Mouse (Mus musculus) intestine, embryonic 14.5 days (tissue): ENCODE results near the gene Gm10100. TPM values are rescaled to one million over a fixed set of nuclear protein-coding genes. Genes with fewer than 3 reads are reported as not detected.
"Not testable (repeated sequence)": the region's sequence is repeated elsewhere in the genome, so short reads cannot be mapped to it uniquely, and the experiment has no call there.

Experiments used
- ATAC-seq: fragments of 200-750 bp; cut with Nextera tagmentation; replicated peaks from 2 replicates; pipeline ENCODE4 v1.8.0; 2017; ENCODE audit warnings: low read depth, moderate number of reproducible peaks, moderate TSS enrichment, moderate library complexity; ENCODE audit not compliant: low FRiP score, low TSS enrichment
- DNase-seq: peaks from one replicate; pipeline ENCODE4 v3.0.0-alpha.2; 2018; ENCODE audit warnings: low spot score
- H3K27ac ChIP-seq: fragments of 300-500 bp; sonication (generic); 2 replicates; pipeline ENCODE4 v1.5.1; 2014; ENCODE audit warnings: low read depth, mild to moderate bottlenecking, control low read depth
- H3K27me3 ChIP-seq: fragments of 300-500 bp; sonication (generic); replicated peaks from 2 replicates; pipeline ENCODE4 v1.6.1; 2014; ENCODE audit warnings: low read length, control low read depth; ENCODE audit not compliant: control insufficient read depth, insufficient read depth
- H3K36me3 ChIP-seq: fragments of 300-500 bp; sonication (generic); 2 replicates; pipeline ENCODE4 v1.6.1; 2014; ENCODE audit warnings: low read length, control low read depth; ENCODE audit not compliant: control insufficient read depth, insufficient read depth
- H3K4me1 ChIP-seq: fragments of 300-500 bp; sonication (generic); replicated peaks from 2 replicates; pipeline ENCODE4 v1.6.1; 2014; ENCODE audit warnings: low read length, control low read depth, mixed read lengths; ENCODE audit not compliant: control insufficient read depth, insufficient read depth
- H3K4me2 ChIP-seq: fragments of 300-500 bp; sonication (generic); 2 replicates; pipeline ENCODE4 v1.6.1; 2014; ENCODE audit warnings: low read length
- H3K4me3 ChIP-seq: fragments of 300-500 bp; sonication (generic); 2 replicates; pipeline ENCODE4 v1.5.1; 2014; ENCODE audit warnings: low read depth, low read length, control low read depth, mixed read lengths
- H3K9ac ChIP-seq: fragments of 300-500 bp; sonication (generic); 2 replicates; pipeline ENCODE4 v1.6.1; 2014; ENCODE audit warnings: mild to moderate bottlenecking, low read length
- H3K9me3 ChIP-seq: fragments of 300-500 bp; sonication (generic); 2 replicates; pipeline ENCODE4 v1.6.1; 2016; ENCODE audit warnings: low read length, control low read depth; ENCODE audit not compliant: control insufficient read depth
- WGBS: fragments of 180-500 bp; shearing (Covaris S2); extraction: QIAGEN DNeasy Blood & Tissue Kit; methylation state at CpG from one replicate; pipeline ENCODE4 v1.1.7; 2014; 5-methylcytosine and 5-hydroxymethylcytosine counted together
- polyA plus RNA-seq: library from polyadenylated mRNA; unstranded; fragments of >200 nt; fragmentation: Nextera tagmentation; extraction: Ambion mirVana; gene quantifications from 2 replicates; pipeline ENCODE4 v1.2.1, GENCODE M21; 2014

Gene Gm10100
- not detected in 2 replicates for polyA plus RNA-seq

DNA sequence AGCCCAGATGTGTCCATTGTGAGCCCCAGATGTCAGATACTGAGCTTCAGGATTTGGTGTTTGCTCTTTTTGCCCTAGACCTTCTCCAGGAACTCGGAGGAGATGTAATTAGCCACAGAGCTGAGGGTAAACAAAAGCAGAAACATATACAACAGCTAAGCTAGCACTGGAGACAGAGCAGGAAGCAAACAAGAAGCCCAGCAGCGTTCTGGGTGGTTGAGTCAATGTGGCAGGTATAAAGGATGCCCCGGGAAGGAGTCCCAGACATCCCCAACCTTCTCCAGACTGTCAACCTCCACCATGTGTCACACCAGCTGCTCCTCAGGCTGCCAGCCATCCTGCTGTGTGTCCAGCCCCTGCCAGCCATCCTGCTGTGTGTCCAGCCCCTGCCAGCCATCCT, at the start of gene Gm10100:
TSS of gene Gm10100 (plus strand) at position 301 of the 400 bp plus-strand sequence.
- no peak within 1 kb of the TSS for H3K27ac ChIP-seq
- 26% methylated on average over 3 of the region's 3 CpGs for WGBS
- no peak for DNase-seq
- no peak for ATAC-seq
- no peak within 1 kb of the TSS for H3K9ac ChIP-seq
- H3K27me3 ChIP-seq = no peaks in the 10 kb centered on the region
- no peaks in the 10 kb centered on the region for H3K9me3 ChIP-seq
- no peak within 1 kb of the TSS for H3K4me3 ChIP-seq
- H3K4me1 ChIP-seq = no peaks in the 10 kb centered on the region
- H3K36me3 ChIP-seq = no peaks in the 10 kb centered on the region
- H3K4me2 ChIP-seq = no peak within 1 kb of the TSS

GRCm38 (mm10) chr10:77677562-77677961, 48.7 kb upstream of the Gm10100 start:
- Histone ChIP-seq H3K36me3 (no peaks in the 10 kb centered on the region), H3K4me2 (peak overlapping the region; percentile 50), H3K27ac (no peak overlapping the region), H3K4me1 (peaks cover 5% of the 10 kb centered on the region; the same call in 1 of the 2 replicates), H3K9me3 (no peaks in the 10 kb centered on the region), H3K27me3 (peaks cover 29% of the 10 kb centered on the region), H3K9ac (no peak overlapping the region), H3K4me3 (peak overlapping the region; percentile 18)
- ATAC-seq (no peak), DNase-seq (no peak)
- under 1% methylated on average over 35 of the region's 35 CpGs for WGBS

DNA sequence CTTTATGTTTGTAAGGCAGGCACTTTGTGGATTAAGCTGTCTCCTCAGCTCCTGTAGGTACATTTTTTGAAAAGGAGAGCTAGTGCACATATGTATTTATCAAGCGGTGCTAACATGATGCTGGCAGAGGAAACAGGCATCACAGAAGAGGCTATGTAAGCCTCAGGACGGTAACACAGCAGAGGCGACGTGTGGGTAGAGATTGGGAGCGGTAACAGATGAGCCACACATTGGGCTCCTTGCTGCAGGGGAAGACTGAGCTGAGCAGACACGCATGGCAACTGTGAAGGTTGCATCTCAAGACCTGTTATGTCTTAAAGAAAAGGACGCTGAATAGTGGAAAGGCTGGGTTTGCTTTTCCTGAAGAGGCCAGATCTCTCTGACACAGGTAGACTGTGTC, 43.3 kb upstream of the Gm10100 start:
- H3K9me3 ChIP-seq = no peaks in the 10 kb centered on the region
- H3K4me3 ChIP-seq = no peak overlapping the region
- H3K4me1 ChIP-seq = peaks cover under 1% of the 10 kb centered on the region; the same call in 1 of the 2 replicates
- H3K27ac ChIP-seq = no peak overlapping the region
- WGBS = 77% methylated on average over 7 of the region's 7 CpGs
- H3K9ac ChIP-seq = no peak overlapping the region
- peaks cover 47% of the 10 kb centered on the region for H3K27me3 ChIP-seq
- H3K4me2 ChIP-seq = no peak overlapping the region
- DNase-seq (no peak), ATAC-seq (no peak)
- no peaks in the 10 kb centered on the region for H3K36me3 ChIP-seq

DNA sequence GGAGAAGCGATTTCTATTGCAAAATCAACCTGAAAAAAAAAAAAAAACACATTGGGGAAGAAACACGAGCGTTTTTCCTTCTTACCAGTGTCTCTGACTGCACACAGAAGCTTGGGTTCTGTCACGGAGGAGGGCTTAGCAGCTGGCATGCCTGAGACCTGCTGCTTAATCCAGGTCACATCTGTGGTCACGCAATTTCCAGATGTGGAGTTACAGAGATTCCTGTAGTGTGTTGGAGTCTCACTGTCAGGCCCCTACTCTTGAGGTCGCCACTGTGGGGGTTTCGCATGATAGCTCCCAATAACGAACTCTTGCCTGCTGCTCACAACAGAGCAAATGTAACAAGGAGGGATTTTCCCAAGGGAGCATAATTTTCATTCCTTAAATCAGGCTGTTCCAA, 42.1 kb upstream of the Gm10100 start:
- H3K27me3 ChIP-seq = peaks cover 36% of the 10 kb centered on the region
- no peaks in the 10 kb centered on the region for H3K9me3 ChIP-seq
- ATAC-seq (no peak), DNase-seq (no peak)
- no peak overlapping the region for H3K27ac ChIP-seq
- 32% methylated on average over 8 of the region's 8 CpGs for WGBS
- H3K4me2 ChIP-seq = no peak overlapping the region
- no peaks in the 10 kb centered on the region for H3K4me1 ChIP-seq
- H3K4me3 ChIP-seq = no peak overlapping the region
- no peaks in the 10 kb centered on the region for H3K36me3 ChIP-seq
- H3K9ac ChIP-seq = no peak overlapping the region

- H3K4me1 ChIP-seq = no peaks in the 10 kb centered on the region
- peaks cover 36% of the 10 kb centered on the region for H3K27me3 ChIP-seq
- ATAC-seq = peak; percentile 78
- no peaks in the 10 kb centered on the region for H3K9me3 ChIP-seq
- 4% methylated on average over 22 of the region's 22 CpGs for WGBS
- H3K4me2 ChIP-seq = no peak within 1 kb of the TSS; the same call in 1 of the 2 replicates
- no peak within 1 kb of the TSS for H3K27ac ChIP-seq
- no peaks in the 10 kb centered on the region for H3K36me3 ChIP-seq
- peak; percentile 60 for DNase-seq
- no peak within 1 kb of the TSS for H3K4me3 ChIP-seq
- no peak within 1 kb of the TSS for H3K9ac ChIP-seq
Observed at GRCm38 (mm10) chr10:77685895-77686664, 40.2 kb upstream of the Gm10100 start, which contains the start of gene Tspear. Tspear (plus strand) TSS chr10:77686569.

GRCm38 (mm10) chr10:77687021-77687420, 39.3 kb upstream of the Gm10100 start:
- peaks cover 36% of the 10 kb centered on the region for H3K27me3 ChIP-seq
- H3K9ac ChIP-seq = no peak overlapping the region
- H3K4me3 ChIP-seq = no peak overlapping the region
- WGBS = 25% methylated on average over 10 of the region's 10 CpGs
- no peak for ATAC-seq
- no peaks in the 10 kb centered on the region for H3K4me1 ChIP-seq
- H3K4me2 ChIP-seq = no peak overlapping the region
- no peaks in the 10 kb centered on the region for H3K36me3 ChIP-seq
- H3K27ac ChIP-seq = no peak overlapping the region
- H3K9me3 ChIP-seq = no peaks in the 10 kb centered on the region
- DNase-seq = no peak

DNA sequence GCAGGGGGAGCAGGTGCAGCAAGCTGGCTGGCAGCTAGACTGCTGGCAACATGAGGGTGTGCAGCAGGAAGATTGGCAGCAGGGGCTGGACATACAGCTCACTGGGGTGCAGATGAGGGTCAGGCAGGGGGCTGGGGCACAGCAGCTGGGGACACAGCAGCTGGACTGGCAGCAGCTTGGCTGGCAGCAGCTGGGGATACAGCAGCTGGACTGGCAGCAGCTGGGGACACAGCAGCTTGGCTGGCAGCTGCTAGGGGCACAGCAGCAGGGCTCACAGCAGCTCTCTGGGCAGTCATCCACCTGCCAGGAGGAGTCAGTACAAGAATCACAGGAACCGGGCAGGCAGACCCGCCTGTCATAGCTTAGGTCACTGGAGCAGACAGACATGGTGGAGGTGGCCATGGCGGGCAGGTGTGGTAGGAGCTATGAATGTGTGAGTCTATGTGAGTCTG, 35.9 kb upstream of the Gm10100 start, which contains the start of gene Gm19402:
TSS of gene Gm19402 (minus strand) at position 402 of the 452 bp plus-strand sequence.
- ATAC-seq, H3K9ac ChIP-seq, H3K4me3 ChIP-seq, H3K36me3 ChIP-seq, DNase-seq, H3K27ac ChIP-seq, H3K4me1 ChIP-seq, H3K4me2 ChIP-seq, H3K9me3 ChIP-seq: not testable (repeated sequence)
- H3K27me3 ChIP-seq = peaks cover 25% of the 10 kb centered on the region
- WGBS = 74% methylated on average over 3 of the region's 3 CpGs

GRCm38 (mm10) chr10:77697133-77697532, 29.2 kb upstream of the Gm10100 start, which contains the start of gene Gm9508:
Gm9508 (minus strand) TSS chr10:77697233.
- DNase-seq (no peak), ATAC-seq (no peak)
- Histone ChIP-seq H3K36me3 (no peaks in the 10 kb centered on the region), H3K4me3 (no peak within 1 kb of the TSS), H3K9me3 (no peaks in the 10 kb centered on the region), H3K27ac (no peak within 1 kb of the TSS), H3K4me2 (no peak within 1 kb of the TSS), H3K9ac (no peak within 1 kb of the TSS), H3K27me3 (no peaks in the 10 kb centered on the region), H3K4me1 (no peaks in the 10 kb centered on the region)
- WGBS = 49% methylated on average over 4 of the region's 4 CpGs
